In genomic region chr19:58859357-58859756, GRCm38 (mm10) we compare ENCODE assay signal across 8 mouse cellular contexts.
A peak's percentile ranks its signal among the peaks of the same experiment; 100 is the strongest.
DNase-seq lines count a peak whose midpoint lies in the region; ATAC-seq and TF ChIP-seq lines count a peak whose summit lies in the region.
"Had no signal": no experiment of that assay in that cellular context is flagged by ENCODE, and none has a peak within 500 bp of the region (broad histone marks: within the 10 kb centered on the region; RNA-seq: fewer than 3 reads in every experiment).

No protein-coding gene starts in this region.

- H3K27ac ChIP-seq in layer of hippocampus, adult 2 months = peak overlapping the region; percentile 84
- H3K27ac ChIP-seq in embryonic facial prominence, embryonic 11.5 days (replicated peaks; ENCODE audit: low read depth, low read length) = no peak overlapping the region
- H3K27ac ChIP-seq in hindbrain, embryonic 13.5 days = peak overlapping the region; percentile 84
- H3K27ac ChIP-seq in neural tube, embryonic 12.5 days = peak overlapping the region; percentile 83

- no peak overlapping the region; the same call in 1 of the 2 replicates for H3K9ac ChIP-seq in embryonic facial prominence, embryonic 11.5 days (replicated peaks; ENCODE audit: low read length)
- peak overlapping the region; percentile 79 for H3K9ac ChIP-seq in hindbrain, embryonic 13.5 days
- peak overlapping the region; percentile 67 for H3K9ac ChIP-seq in neural tube, embryonic 12.5 days

- peaks cover 5% of the 10 kb centered on the region; the same call in 1 of the 2 replicates for H3K4me1 ChIP-seq in embryonic facial prominence, embryonic 11.5 days (ENCODE audit: control insufficient read depth, insufficient read depth, low read length)
- peaks cover 47% of the 10 kb centered on the region for H3K4me1 ChIP-seq in hindbrain, embryonic 13.5 days (replicated peaks)
- peaks cover 37% of the 10 kb centered on the region for H3K4me1 ChIP-seq in neural tube, embryonic 12.5 days

- no peak for TF ChIP-seq CTCF in layer of hippocampus, adult 2 months (conservative IDR thresholded peaks at IDR 0.05)

- H3K36me3 ChIP-seq in embryonic facial prominence, embryonic 11.5 days (replicated peaks; ENCODE audit: control insufficient read depth, insufficient read depth, low read depth, low read length) = no peaks in the 10 kb centered on the region
- H3K36me3 ChIP-seq in hindbrain, embryonic 13.5 days = 0 out of 2 replicates have a peak, but pooled peaks cover 2% of the 10 kb centered on the region
- no peaks in the 10 kb centered on the region for H3K36me3 ChIP-seq in neural tube, embryonic 12.5 days

- no peaks in the 10 kb centered on the region for H3K9me3 ChIP-seq in embryonic facial prominence, embryonic 11.5 days (replicated peaks; ENCODE audit: control insufficient read depth, low read length)
- no peaks in the 10 kb centered on the region for H3K9me3 ChIP-seq in hindbrain, embryonic 13.5 days
- H3K9me3 ChIP-seq in neural tube, embryonic 12.5 days = no peaks in the 10 kb centered on the region

- H3K27me3 ChIP-seq in embryonic facial prominence, embryonic 11.5 days (ENCODE audit: control insufficient read depth, insufficient read depth, low read length) = 0 out of 2 replicates have a peak, but pooled peaks cover 4% of the 10 kb centered on the region
- 0 out of 2 replicates have a peak, but pooled peaks cover 5% of the 10 kb centered on the region for H3K27me3 ChIP-seq in hindbrain, embryonic 13.5 days
- H3K27me3 ChIP-seq in neural tube, embryonic 12.5 days (replicated peaks) = no peaks in the 10 kb centered on the region

- H3K4me3 ChIP-seq in layer of hippocampus, adult 2 months = peak overlapping the region; percentile 68
- peak overlapping the region; percentile 51; the same call in 1 of the 2 replicates for H3K4me3 ChIP-seq in embryonic facial prominence, embryonic 11.5 days (ENCODE audit: low read depth, low read length)
- peak overlapping the region; percentile 57 for H3K4me3 ChIP-seq in hindbrain, embryonic 13.5 days
- H3K4me3 ChIP-seq in neural tube, embryonic 12.5 days = peak overlapping the region; percentile 56

- DNase-seq in layer of hippocampus, adult 2 months (ENCODE audit: low spot score in 2 of 2) = no peak
- DNase-seq in layer of hippocampus, postnatal 14 days (ENCODE audit: low spot score in 2 of 2) = no peak
- DNase-seq in embryonic facial prominence, embryonic 11.5 days (ENCODE audit: low spot score) = peak; percentile 5
- no peak for DNase-seq in B cell, adult 2 months
- DNase-seq: kidney, adult 11 months had no signal

- whole genome bisulfite sequencing in embryonic facial prominence, embryonic 11.5 days = 7% methylated on average over 6 of the region's 6 CpGs
- 7% methylated on average over 6 of the region's 6 CpGs for WGBS in hindbrain, embryonic 13.5 days
- 6% methylated on average over 6 of the region's 6 CpGs for WGBS in neural tube, embryonic 12.5 days

- no peak for ATAC-seq in embryonic facial prominence, embryonic 11.5 days (replicated peaks; ENCODE audit: insufficient number of reproducible peaks, low FRiP score, low TSS enrichment, low read depth)
- ATAC-seq in hindbrain, embryonic 13.5 days (ENCODE audit: low FRiP score) = no peak
- ATAC-seq in neural tube, embryonic 12.5 days (ENCODE audit: low FRiP score, low read depth) = no peak
- ATAC-seq in erythroblast, adult 5-6 weeks (replicated peaks; ENCODE audit: low FRiP score, poor library complexity, severe bottlenecking) = no peak

- peak overlapping the region; percentile 84 for H3K4me2 ChIP-seq in embryonic facial prominence, embryonic 11.5 days (ENCODE audit: low read depth, low read length)
- H3K4me2 ChIP-seq in hindbrain, embryonic 13.5 days = peak overlapping the region; percentile 72
- H3K4me2 ChIP-seq in neural tube, embryonic 12.5 days (replicated peaks) = peak overlapping the region; percentile 77
